Mouse (Mus musculus): ENCODE results near the gene Atp2b1. TPM values are rescaled to one million over a fixed set of nuclear protein-coding genes. Genes with fewer than 3 reads are reported as not detected.

Atp2b1 gene
- polyA plus RNA-seq, 1 experiment, result 18.2 TPM

GRCm38 (mm10) chr10:99014737-99015136 lies 100.5 kb downstream of the Atp2b1 start:
- H3K4me3 ChIP-seq (ENCODE audit: insufficient read depth, poor library complexity, severe bottlenecking), result no peak overlapping the region
- no peaks in the 10 kb centered on the region for H3K27me3 ChIP-seq (ENCODE audit: control insufficient read depth, insufficient read depth, insufficient read length)
- TF ChIP-seq FOSL1 (IDR thresholded peaks at IDR 0.05; ENCODE audit: insufficient read depth, low read length, poor library complexity, severe bottlenecking) (no peak), MAX (IDR thresholded peaks at IDR 0.05) (no peak), MYOG (IDR thresholded peaks at IDR 0.05; ENCODE audit: control insufficient read depth, extremely low read depth, insufficient read length) (no peak), CTCF (IDR thresholded peaks at IDR 0.05; ENCODE audit: control insufficient read depth, insufficient read depth, insufficient read length) (no peak), USF1 (IDR thresholded peaks at IDR 0.05; ENCODE audit: low read depth) (no peak), MYOD1 (IDR thresholded peaks at IDR 0.05; ENCODE audit: control insufficient read depth, insufficient read length, low read depth) (no peak), CEBPB (IDR thresholded peaks at IDR 0.05; ENCODE audit: low read depth) (no peak)
- H3K79me3 ChIP-seq (ENCODE audit: low read depth), result no peaks in the 10 kb centered on the region
- H3ac ChIP-seq (ENCODE audit: control insufficient read depth, insufficient read length, low read depth), result no peak overlapping the region
- H3K36me3 ChIP-seq (ENCODE audit: control insufficient read depth, insufficient read depth), result peaks cover 90% of the 10 kb centered on the region
- no peaks in the 10 kb centered on the region for H3K79me2 ChIP-seq (ENCODE audit: control insufficient read depth, insufficient read depth)

- Histone ChIP-seq H3K4me3 (ENCODE audit: insufficient read depth, poor library complexity, severe bottlenecking) (no peak overlapping the region), H3K79me3 (ENCODE audit: low read depth) (no peaks in the 10 kb centered on the region), H3K36me3 (ENCODE audit: control insufficient read depth, insufficient read depth) (peaks cover 76% of the 10 kb centered on the region), H3K79me2 (ENCODE audit: control insufficient read depth, insufficient read depth) (no peaks in the 10 kb centered on the region), H3ac (ENCODE audit: control insufficient read depth, insufficient read length, low read depth) (no peak overlapping the region), H3K27me3 (ENCODE audit: control insufficient read depth, insufficient read depth, insufficient read length) (no peaks in the 10 kb centered on the region)
- TF ChIP-seq MAX (IDR thresholded peaks at IDR 0.05), result no peak
- no peak for TF ChIP-seq USF1 (IDR thresholded peaks at IDR 0.05; ENCODE audit: low read depth)
- no peak for TF ChIP-seq MYOD1 (IDR thresholded peaks at IDR 0.05; ENCODE audit: control insufficient read depth, insufficient read length, low read depth)
- no peak for TF ChIP-seq CEBPB (IDR thresholded peaks at IDR 0.05; ENCODE audit: low read depth)
- TF ChIP-seq MYOG (IDR thresholded peaks at IDR 0.05; ENCODE audit: control insufficient read depth, extremely low read depth, insufficient read length), result no peak
- no peak for TF ChIP-seq FOSL1 (IDR thresholded peaks at IDR 0.05; ENCODE audit: insufficient read depth, low read length, poor library complexity, severe bottlenecking)
- no peak for TF ChIP-seq CTCF (IDR thresholded peaks at IDR 0.05; ENCODE audit: control insufficient read depth, insufficient read depth, insufficient read length)
Observed at GRCm38 (mm10) chr10:99016996-99017395, 102.8 kb downstream of the Atp2b1 start.

GRCm38 (mm10) chr10:99027462-99027861 lies 113.3 kb downstream of the Atp2b1 start:
- Histone ChIP-seq H3K79me3 (ENCODE audit: low read depth) (no peaks in the 10 kb centered on the region), H3K36me3 (ENCODE audit: control insufficient read depth, insufficient read depth) (peaks cover 54% of the 10 kb centered on the region), H3K27me3 (ENCODE audit: control insufficient read depth, insufficient read depth, insufficient read length) (no peaks in the 10 kb centered on the region), H3K4me3 (ENCODE audit: insufficient read depth, poor library complexity, severe bottlenecking) (no peak overlapping the region), H3ac (ENCODE audit: control insufficient read depth, insufficient read length, low read depth) (no peak overlapping the region), H3K79me2 (ENCODE audit: control insufficient read depth, insufficient read depth) (no peaks in the 10 kb centered on the region)
- no peak for TF ChIP-seq CTCF (IDR thresholded peaks at IDR 0.05; ENCODE audit: control insufficient read depth, insufficient read depth, insufficient read length)
- TF ChIP-seq FOSL1 (IDR thresholded peaks at IDR 0.05; ENCODE audit: insufficient read depth, low read length, poor library complexity, severe bottlenecking), result no peak
- no peak for TF ChIP-seq MYOD1 (IDR thresholded peaks at IDR 0.05; ENCODE audit: control insufficient read depth, insufficient read length, low read depth)
- TF ChIP-seq USF1 (IDR thresholded peaks at IDR 0.05; ENCODE audit: low read depth), result no peak
- TF ChIP-seq MAX (IDR thresholded peaks at IDR 0.05), result no peak
- TF ChIP-seq MYOG (IDR thresholded peaks at IDR 0.05; ENCODE audit: control insufficient read depth, extremely low read depth, insufficient read length), result no peak
- TF ChIP-seq CEBPB (IDR thresholded peaks at IDR 0.05; ENCODE audit: low read depth), result no peak

- TF ChIP-seq USF1 (IDR thresholded peaks at IDR 0.05; ENCODE audit: low read depth) (no peak), MAX (IDR thresholded peaks at IDR 0.05) (no peak), MYOD1 (IDR thresholded peaks at IDR 0.05; ENCODE audit: control insufficient read depth, insufficient read length, low read depth) (no peak), FOSL1 (IDR thresholded peaks at IDR 0.05; ENCODE audit: insufficient read depth, low read length, poor library complexity, severe bottlenecking) (no peak), MYOG (IDR thresholded peaks at IDR 0.05; ENCODE audit: control insufficient read depth, extremely low read depth, insufficient read length) (no peak)
Observed at GRCm38 (mm10) chr10:99029844-99030243, 115.6 kb downstream of the Atp2b1 start.

GRCm38 (mm10) chr10:99033830-99034828 lies 119.9 kb downstream of the Atp2b1 start:
- no peak overlapping the region for H3ac ChIP-seq (ENCODE audit: control insufficient read depth, insufficient read length, low read depth)
- H3K79me3 ChIP-seq (ENCODE audit: low read depth), result no peaks in the 10 kb centered on the region
- H3K4me3 ChIP-seq (ENCODE audit: insufficient read depth, poor library complexity, severe bottlenecking), result no peak overlapping the region
- no peaks in the 10 kb centered on the region for H3K36me3 ChIP-seq (ENCODE audit: control insufficient read depth, insufficient read depth)
- no peaks in the 10 kb centered on the region for H3K27me3 ChIP-seq (ENCODE audit: control insufficient read depth, insufficient read depth, insufficient read length)
- no peaks in the 10 kb centered on the region for H3K79me2 ChIP-seq (ENCODE audit: control insufficient read depth, insufficient read depth)
- TF ChIP-seq CTCF (IDR thresholded peaks at IDR 0.05; ENCODE audit: control insufficient read depth, insufficient read depth, insufficient read length) (no peak), USF1 (IDR thresholded peaks at IDR 0.05; ENCODE audit: low read depth) (no peak), MYOG (IDR thresholded peaks at IDR 0.05; ENCODE audit: control insufficient read depth, extremely low read depth, insufficient read length) (no peak), MYOD1 (IDR thresholded peaks at IDR 0.05; ENCODE audit: control insufficient read depth, insufficient read length, low read depth) (no peak), MAX (IDR thresholded peaks at IDR 0.05) (no peak), CEBPB (IDR thresholded peaks at IDR 0.05; ENCODE audit: low read depth) (no peak), FOSL1 (IDR thresholded peaks at IDR 0.05; ENCODE audit: insufficient read depth, low read length, poor library complexity, severe bottlenecking) (no peak)

More at GRCm38 (mm10) chr10:99029844-99030243, 115.6 kb downstream of the Atp2b1 start:
- H3K79me3 ChIP-seq (ENCODE audit: low read depth), result no peaks in the 10 kb centered on the region
- H3K4me3 ChIP-seq (ENCODE audit: insufficient read depth, poor library complexity, severe bottlenecking), result no peak overlapping the region
- peaks cover 34% of the 10 kb centered on the region for H3K36me3 ChIP-seq (ENCODE audit: control insufficient read depth, insufficient read depth)
- H3K79me2 ChIP-seq (ENCODE audit: control insufficient read depth, insufficient read depth), result no peaks in the 10 kb centered on the region
- no peaks in the 10 kb centered on the region for H3K27me3 ChIP-seq (ENCODE audit: control insufficient read depth, insufficient read depth, insufficient read length)
- H3ac ChIP-seq (ENCODE audit: control insufficient read depth, insufficient read length, low read depth), result no peak overlapping the region
